Mouse (Mus musculus) liver, embryonic 14.5 days (tissue): ENCODE data around the gene Taldo1.

Source experiments
- CTCF ChIP-seq: IDR thresholded peaks from 2 replicates; pipeline ENCODE4 v1.5.1; 2016; ENCODE audit warnings: antibody characterized with exemption, low read depth, control low read depth
- EP300 ChIP-seq: IDR thresholded peaks from 2 replicates; pipeline ENCODE4 v1.6.1; 2016; ENCODE audit warnings: antibody characterized with exemption, low read depth

- TF ChIP-seq CTCF (no peak), EP300 (no peak)
These were observed 24.6 kb upstream of the Taldo1 start for GRCm38 (mm10) chr7:141367358-141367757.
